Mouse (Mus musculus): Measurements from ENCODE around the gene Lilrb4a. TPM values are rescaled to one million over a fixed set of nuclear protein-coding genes. Genes with fewer than 3 reads are reported as not detected.
"Not testable (repeated sequence)": the region's sequence is repeated elsewhere in the genome, so short reads cannot be mapped to it uniquely, and the experiment has no call there.

The Lilrb4a gene
- 5.1 and 5.7 TPM in 2 replicates for polyA plus RNA-seq (2014; fragmentation: Nextera tagmentation; extraction: Ambion mirVana)

GRCm38 (mm10) chr10:51490691-51491090 is at the start of gene Lilrb4a:
TSS of gene Lilrb4a (plus strand) at chr10:51490956.
- H3K27me3 ChIP-seq (ENCODE audit: insufficient read depth, low read length); ATAC-seq (ENCODE audit: insufficient read depth); H3K4me1 ChIP-seq (ENCODE audit: insufficient read depth); H3K4me2 ChIP-seq; H3K9ac ChIP-seq; H3K36me3 ChIP-seq (ENCODE audit: insufficient read depth); H3K27ac ChIP-seq (ENCODE audit: low read depth); DNase-seq; H3K4me3 ChIP-seq (ENCODE audit: low read depth, low read length); H3K9me3 ChIP-seq (ENCODE audit: low read depth, low read length): not testable (repeated sequence)
- no CpG with 5 or more reads among the region's 2 CpGs for WGBS

- DNase-seq (no peak), ATAC-seq (ENCODE audit: insufficient read depth) (no peak)
- H3K4me3 ChIP-seq (ENCODE audit: low read depth, low read length) = no peak overlapping the region
- TF ChIP-seq CTCF (IDR thresholded peaks at IDR 0.05; ENCODE audit: low read depth) = no peak
- H3K36me3 ChIP-seq (ENCODE audit: insufficient read depth) = no peaks in the 10 kb centered on the region
- no peaks in the 10 kb centered on the region for H3K9me3 ChIP-seq (ENCODE audit: low read depth, low read length)
- no peak overlapping the region for H3K9ac ChIP-seq
- H3K27me3 ChIP-seq (ENCODE audit: insufficient read depth, low read length) = no peaks in the 10 kb centered on the region
- no peaks in the 10 kb centered on the region for H3K4me1 ChIP-seq (ENCODE audit: insufficient read depth)
- H3K4me2 ChIP-seq = no peak overlapping the region
- WGBS = 76% methylated on average over 4 of the region's 4 CpGs
- H3K27ac ChIP-seq (ENCODE audit: low read depth) = no peak overlapping the region
Measured at GRCm38 (mm10) chr10:51451610-51452009, 39.1 kb upstream of the Lilrb4a start.

- Histone ChIP-seq H3K9me3 (ENCODE audit: low read depth, low read length) (no peaks in the 10 kb centered on the region), H3K9ac (no peak overlapping the region), H3K27me3 (ENCODE audit: insufficient read depth, low read length) (no peaks in the 10 kb centered on the region), H3K4me2 (no peak overlapping the region), H3K27ac (ENCODE audit: low read depth) (no peak overlapping the region), H3K4me3 (ENCODE audit: low read depth, low read length) (no peak overlapping the region), H3K36me3 (ENCODE audit: insufficient read depth) (no peaks in the 10 kb centered on the region), H3K4me1 (ENCODE audit: insufficient read depth) (no peaks in the 10 kb centered on the region)
- ATAC-seq (ENCODE audit: insufficient read depth) = no peak
- TF ChIP-seq CTCF (IDR thresholded peaks at IDR 0.05; ENCODE audit: low read depth) = no peak
- no peak for DNase-seq
- 79% methylated on average over 1 of the region's 1 CpGs for WGBS
Measured at GRCm38 (mm10) chr10:51453616-51454298, 37.0 kb upstream of the Lilrb4a start.

GRCm38 (mm10) chr10:51454365-51454764 is 36.4 kb upstream of the Lilrb4a start:
- DNase-seq = no peak
- Histone ChIP-seq H3K27ac (ENCODE audit: low read depth) (no peak overlapping the region), H3K9ac (no peak overlapping the region), H3K9me3 (ENCODE audit: low read depth, low read length) (no peaks in the 10 kb centered on the region), H3K27me3 (ENCODE audit: insufficient read depth, low read length) (no peaks in the 10 kb centered on the region), H3K4me2 (no peak overlapping the region), H3K4me3 (ENCODE audit: low read depth, low read length) (no peak overlapping the region), H3K36me3 (ENCODE audit: insufficient read depth) (no peaks in the 10 kb centered on the region), H3K4me1 (ENCODE audit: insufficient read depth) (no peaks in the 10 kb centered on the region)
- WGBS = 54% methylated on average over 1 of the region's 1 CpGs
- no peak for ATAC-seq (ENCODE audit: insufficient read depth)
- no peak for TF ChIP-seq CTCF (IDR thresholded peaks at IDR 0.05; ENCODE audit: low read depth)

- 77% methylated on average over 1 of the region's 1 CpGs for WGBS
- Histone ChIP-seq H3K27me3 (ENCODE audit: insufficient read depth, low read length) (no peaks in the 10 kb centered on the region), H3K9me3 (ENCODE audit: low read depth, low read length) (no peaks in the 10 kb centered on the region), H3K36me3 (ENCODE audit: insufficient read depth) (no peaks in the 10 kb centered on the region), H3K4me3 (ENCODE audit: low read depth, low read length) (no peak overlapping the region), H3K27ac (ENCODE audit: low read depth) (no peak overlapping the region), H3K4me1 (ENCODE audit: insufficient read depth) (no peaks in the 10 kb centered on the region), H3K4me2 (no peak overlapping the region), H3K9ac (no peak overlapping the region)
- DNase-seq (no peak), ATAC-seq (ENCODE audit: insufficient read depth) (no peak)
- TF ChIP-seq CTCF (IDR thresholded peaks at IDR 0.05; ENCODE audit: low read depth) = no peak
Measured at GRCm38 (mm10) chr10:51455762-51456161, 35.0 kb upstream of the Lilrb4a start.

- Histone ChIP-seq H3K9ac (no peak overlapping the region), H3K4me3 (ENCODE audit: low read depth, low read length) (no peak overlapping the region), H3K36me3 (ENCODE audit: insufficient read depth) (no peaks in the 10 kb centered on the region), H3K27me3 (ENCODE audit: insufficient read depth, low read length) (no peaks in the 10 kb centered on the region), H3K27ac (ENCODE audit: low read depth) (no peak overlapping the region), H3K4me2 (no peak overlapping the region), H3K9me3 (ENCODE audit: low read depth, low read length) (no peaks in the 10 kb centered on the region), H3K4me1 (ENCODE audit: insufficient read depth) (no peaks in the 10 kb centered on the region)
- TF ChIP-seq CTCF (IDR thresholded peaks at IDR 0.05; ENCODE audit: low read depth) = no peak
- WGBS = 69% methylated on average over 4 of the region's 4 CpGs
- ATAC-seq (ENCODE audit: insufficient read depth) (no peak), DNase-seq (no peak)
Measured at GRCm38 (mm10) chr10:51456369-51456768, 34.4 kb upstream of the Lilrb4a start.

- 54% methylated on average over 4 of the region's 4 CpGs for WGBS
Measured at GRCm38 (mm10) chr10:51463800-51464199, 27.0 kb upstream of the Lilrb4a start.

GRCm38 (mm10) chr10:51480397-51480796 is 10.4 kb upstream of the Lilrb4a start, which contains the start of the genes Gm49339 and Lilr4b:
TSS of gene Gm49339 (plus strand) at chr10:51480612.
TSS of gene Lilr4b (plus strand) at chr10:51480632.
- not testable (repeated sequence) for H3K4me1 ChIP-seq (ENCODE audit: insufficient read depth); H3K4me2 ChIP-seq; H3K27me3 ChIP-seq (ENCODE audit: insufficient read depth, low read length); ATAC-seq (ENCODE audit: insufficient read depth); DNase-seq; H3K9ac ChIP-seq; H3K9me3 ChIP-seq (ENCODE audit: low read depth, low read length); H3K4me3 ChIP-seq (ENCODE audit: low read depth, low read length); H3K36me3 ChIP-seq (ENCODE audit: insufficient read depth); H3K27ac ChIP-seq (ENCODE audit: low read depth)
- 78% methylated on average over 1 of the region's 3 CpGs for WGBS

More at GRCm38 (mm10) chr10:51463800-51464199, 27.0 kb upstream of the Lilrb4a start:
- not testable (repeated sequence) for H3K4me3 ChIP-seq (ENCODE audit: low read depth, low read length); H3K36me3 ChIP-seq (ENCODE audit: insufficient read depth); H3K4me1 ChIP-seq (ENCODE audit: insufficient read depth); H3K9me3 ChIP-seq (ENCODE audit: low read depth, low read length); H3K9ac ChIP-seq; H3K4me2 ChIP-seq; H3K27ac ChIP-seq (ENCODE audit: low read depth); H3K27me3 ChIP-seq (ENCODE audit: insufficient read depth, low read length); ATAC-seq (ENCODE audit: insufficient read depth); DNase-seq
